Mouse (Mus musculus): ENCODE measurements at regions not wholly inside any gene's neighbourhood (a gene's known extent, or its start where the extent isn't known, plus 50 kb on each side); places are given as distances from the start of the nearest gene placed in this dataset.

DNA sequence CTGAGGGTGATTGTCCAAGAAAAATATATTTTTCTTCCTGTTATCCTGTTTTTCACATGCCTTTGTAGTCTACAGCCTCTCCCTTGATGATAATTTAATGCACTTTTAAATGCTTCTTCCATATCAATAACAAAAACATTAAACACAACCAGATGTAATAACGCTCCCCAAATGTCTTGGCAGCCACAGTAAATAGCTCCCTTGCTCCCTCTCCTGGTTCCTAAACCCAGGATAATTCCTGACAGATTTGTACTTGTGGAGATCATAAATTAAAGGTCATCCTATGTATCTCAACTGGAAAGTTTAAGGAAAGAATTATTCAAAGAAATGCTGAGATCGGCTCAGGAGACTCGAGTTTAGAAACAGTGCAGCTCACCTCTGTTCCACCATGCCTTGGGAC lies 306.6 kb downstream of the Arl4a start:
- no peak for DNase-seq (ENCODE audit: extremely low spot score, low read depth, low spot score)

DNA sequence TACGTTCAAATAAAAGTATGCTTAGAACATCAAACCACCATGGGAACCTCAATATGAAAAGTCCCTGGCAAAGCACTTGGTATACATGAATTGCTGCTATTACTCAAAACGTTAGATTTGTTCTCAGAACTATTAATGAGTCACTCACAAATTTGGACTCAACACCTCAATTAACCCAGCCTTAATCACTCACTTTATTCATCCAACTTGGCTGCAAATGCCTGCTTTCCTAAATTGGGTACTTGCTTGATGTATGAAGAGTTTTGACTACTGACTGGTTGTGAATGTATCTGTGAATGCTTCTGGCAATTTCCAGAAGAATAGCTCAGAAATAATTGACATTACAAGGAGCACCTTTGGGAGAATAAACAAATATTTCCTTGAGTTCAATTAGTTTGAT lies 308.6 kb downstream of the Arl4a start:
- DNase-seq (ENCODE audit: extremely low spot score, low read depth, low spot score), result no peak

DNA sequence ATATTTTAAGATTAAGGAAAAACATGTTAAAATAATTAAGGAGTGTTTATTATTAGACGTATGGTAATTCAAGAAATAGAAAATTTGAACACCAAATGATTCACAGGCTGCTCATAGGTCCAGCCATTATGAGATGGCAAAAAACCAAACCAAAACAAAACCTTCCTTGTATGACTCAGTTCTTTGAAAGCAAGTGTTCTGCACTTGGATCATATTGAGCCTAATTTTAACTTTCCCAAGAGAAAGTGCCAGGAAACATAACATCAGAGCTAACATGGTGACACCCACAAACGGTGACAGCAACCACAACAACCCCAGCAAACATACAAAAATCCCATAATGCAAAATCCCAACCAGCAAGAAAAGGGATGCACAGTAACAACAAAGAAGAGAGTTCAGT lies 313.7 kb downstream of the Arl4a start:
- DNase-seq (ENCODE audit: extremely low spot score, low read depth, low spot score), result no peak

DNA sequence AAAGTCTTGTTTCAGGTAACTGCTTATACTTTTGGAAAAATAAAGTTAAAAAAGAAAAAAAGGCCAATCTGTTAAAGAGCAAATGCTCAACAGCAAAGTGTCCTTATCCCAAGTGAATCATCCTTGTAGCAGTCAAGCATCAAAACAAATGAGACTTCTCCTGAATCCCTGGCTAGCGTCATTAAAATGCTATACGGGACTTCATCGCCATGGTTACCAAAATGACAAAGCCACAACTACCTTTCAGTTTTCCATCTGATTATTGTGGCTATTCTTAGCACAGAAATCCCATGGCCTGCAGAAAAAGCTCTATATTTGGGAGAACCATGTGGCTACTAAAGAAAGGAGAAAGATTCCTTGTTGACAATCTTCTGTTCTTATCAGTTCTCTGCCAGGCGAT lies 322.7 kb downstream of the Arl4a start:
- no peak for DNase-seq (ENCODE audit: extremely low spot score, low read depth, low spot score)

DNA sequence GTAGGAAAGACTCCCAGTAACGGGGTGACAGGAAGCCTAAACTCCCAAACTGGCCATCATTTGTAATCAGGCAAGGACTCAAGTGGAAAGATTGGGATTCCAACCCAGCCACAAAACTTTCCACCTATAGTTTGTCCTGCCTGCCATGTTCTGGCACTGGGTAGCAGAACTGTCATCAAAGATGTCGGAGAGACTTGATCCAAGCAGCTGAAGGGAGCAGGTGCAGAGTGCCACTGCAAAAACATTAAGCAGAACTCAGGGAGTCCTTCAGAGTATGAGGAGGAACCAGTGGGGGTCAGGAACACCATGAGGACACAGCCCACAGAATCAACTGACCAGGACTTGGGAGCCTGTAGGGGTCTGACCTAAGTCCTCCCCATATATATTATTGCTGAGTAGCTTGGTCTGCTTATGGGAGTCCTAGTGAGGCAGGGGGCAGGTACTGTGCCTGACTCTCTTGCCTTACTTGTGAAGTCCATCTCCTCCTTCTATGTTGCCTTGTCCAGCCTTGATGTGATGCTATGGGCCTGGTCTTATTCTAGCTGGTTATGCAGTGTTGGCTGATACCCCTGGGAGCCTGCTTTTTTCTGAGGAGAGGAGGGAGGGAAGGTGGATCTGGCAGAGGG lies 323.5 kb downstream of the Arl4a start:
- DNase-seq (ENCODE audit: extremely low spot score, low read depth, low spot score), result no peak

DNA sequence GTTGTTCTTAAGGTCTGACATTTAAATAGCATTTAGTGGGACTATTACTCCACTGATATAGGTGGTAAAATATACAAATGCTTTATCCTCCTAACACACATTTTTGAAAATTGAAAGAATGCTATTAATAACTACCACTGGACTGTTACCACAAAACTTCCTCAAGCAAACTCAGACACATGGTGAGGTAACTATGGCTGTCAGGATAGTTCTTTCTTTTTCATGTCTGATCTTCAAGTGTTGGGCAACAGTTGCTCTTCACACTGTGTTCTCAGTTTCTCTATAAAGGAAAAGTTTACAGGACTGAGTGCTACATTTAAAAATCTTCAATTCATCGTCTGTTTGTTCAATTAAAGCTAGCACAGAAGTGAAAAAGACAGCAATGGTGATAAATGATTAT lies 326.0 kb downstream of the Arl4a start:
- no peak for DNase-seq (ENCODE audit: extremely low spot score, low read depth, low spot score)

DNA sequence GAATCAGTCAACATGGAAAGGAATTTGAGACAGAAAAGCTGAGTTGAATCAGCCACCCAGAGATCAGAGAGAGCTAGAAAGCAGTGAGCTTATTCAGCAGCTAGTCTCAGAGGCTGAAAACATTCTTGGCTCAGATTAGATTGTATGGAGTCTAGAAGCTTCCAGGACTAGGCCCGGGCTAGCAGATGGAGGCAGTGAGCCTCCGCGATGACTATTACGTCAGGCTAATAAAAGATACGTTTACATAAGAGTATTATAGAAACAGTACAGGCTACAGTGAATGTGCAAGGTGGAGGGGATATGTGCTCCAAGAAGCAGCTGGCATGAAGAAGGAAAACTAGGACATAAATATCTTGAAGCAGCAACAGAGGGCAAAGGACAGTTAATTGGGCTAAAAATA lies 328.0 kb downstream of the Arl4a start:
- no peak for DNase-seq (ENCODE audit: extremely low spot score, low read depth, low spot score)

DNA sequence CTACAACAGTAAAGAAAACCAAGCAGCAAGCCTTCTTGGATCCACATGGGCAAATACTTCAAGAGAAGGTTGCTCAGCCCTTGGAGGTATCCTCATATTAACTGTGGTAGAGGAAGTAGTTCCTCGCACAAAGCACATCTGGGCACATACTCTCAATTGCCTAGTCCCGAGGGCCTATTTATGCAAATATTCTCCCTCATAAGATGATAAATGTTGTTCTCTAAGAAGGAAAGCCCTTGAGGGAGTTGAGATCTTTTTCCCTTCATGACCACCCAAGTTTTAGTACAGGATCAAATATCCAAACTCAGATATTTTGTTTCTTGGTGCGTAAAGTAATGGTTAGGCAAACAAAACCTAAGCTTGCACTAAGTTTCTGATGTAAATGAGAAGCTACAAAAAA lies 340.6 kb downstream of the Arl4a start:
- DNase-seq (ENCODE audit: extremely low spot score, low read depth, low spot score), result no peak

DNA sequence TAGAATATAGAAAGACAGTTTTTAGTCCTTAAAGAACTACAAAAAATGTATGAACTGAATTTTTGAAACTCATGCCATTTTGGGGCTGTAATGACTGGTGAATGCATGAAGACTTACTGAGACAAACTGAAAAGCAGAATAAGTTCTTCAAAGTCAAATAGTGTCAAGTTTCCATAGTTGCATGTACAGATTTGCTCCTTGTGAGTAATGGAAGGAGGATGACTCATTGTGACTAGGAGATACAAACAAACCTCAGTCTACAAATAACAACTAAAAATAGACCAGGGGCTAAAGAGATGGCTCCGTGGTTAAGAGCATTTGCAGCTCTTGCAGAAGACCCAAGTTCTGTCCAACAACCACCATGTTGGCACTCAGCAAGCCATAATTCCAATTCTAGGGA lies 342.5 kb downstream of the Arl4a start:
- no peak for DNase-seq (ENCODE audit: extremely low spot score, low read depth, low spot score)

DNA sequence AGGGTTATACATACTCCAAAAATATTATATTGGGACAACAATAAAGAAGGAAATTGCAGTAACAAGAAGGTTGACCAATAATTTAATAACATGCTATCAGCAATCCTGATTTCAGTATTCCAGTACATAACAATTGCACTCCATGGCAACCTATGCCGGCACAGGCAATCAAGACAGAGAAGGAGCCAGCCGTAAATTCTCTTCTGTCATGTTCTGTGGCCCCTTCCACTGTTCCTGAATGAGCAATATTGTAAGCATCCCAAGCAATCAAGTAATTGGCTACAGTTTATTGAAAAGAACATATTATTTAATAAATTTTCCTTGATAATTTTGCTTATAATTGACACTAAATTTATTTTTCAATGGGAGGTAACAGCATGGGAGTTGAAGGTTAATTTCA lies 345.8 kb downstream of the Arl4a start:
- no peak for DNase-seq (ENCODE audit: extremely low spot score, low read depth, low spot score)

DNA sequence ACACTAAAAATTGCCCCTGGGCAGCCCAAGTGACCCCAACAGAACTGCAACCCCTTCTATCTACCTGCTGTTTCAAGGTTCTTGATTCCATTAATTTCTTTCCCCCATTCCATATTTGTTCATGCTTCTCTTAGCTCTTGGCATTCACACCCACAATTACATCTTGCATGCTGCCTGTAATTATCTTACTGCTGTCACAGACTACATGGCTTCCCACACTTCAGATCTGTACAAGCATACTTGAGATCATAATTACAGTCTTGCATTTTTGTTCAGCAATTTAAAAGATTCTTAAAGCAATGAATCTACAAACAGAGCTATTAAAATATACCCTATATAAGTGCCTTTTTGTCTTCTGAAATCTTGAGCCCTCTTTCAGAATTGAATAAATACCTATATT lies 352.4 kb downstream of the Arl4a start:
- DNase-seq (ENCODE audit: extremely low spot score, low read depth, low spot score), result no peak

DNA sequence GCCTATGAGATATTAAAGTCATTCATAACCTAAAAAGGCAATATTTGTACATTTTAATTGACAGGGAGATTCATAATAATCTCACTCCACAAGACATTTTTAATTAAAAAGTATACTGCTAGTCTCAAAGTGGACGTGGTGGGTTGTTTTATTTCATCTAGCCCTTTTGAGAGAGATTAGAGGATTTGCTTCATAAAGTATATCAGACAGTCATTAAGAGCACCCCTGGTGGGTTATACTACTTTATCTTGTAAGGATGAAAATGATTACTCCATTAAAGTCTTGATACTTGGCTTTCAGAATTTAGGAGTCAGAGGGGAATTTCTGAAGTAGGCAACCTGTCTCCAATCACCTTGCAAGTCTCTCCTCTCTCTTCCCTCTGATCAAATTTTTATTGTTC lies 355.7 kb downstream of the Arl4a start:
- no peak for DNase-seq (ENCODE audit: extremely low spot score, low read depth, low spot score)

DNA sequence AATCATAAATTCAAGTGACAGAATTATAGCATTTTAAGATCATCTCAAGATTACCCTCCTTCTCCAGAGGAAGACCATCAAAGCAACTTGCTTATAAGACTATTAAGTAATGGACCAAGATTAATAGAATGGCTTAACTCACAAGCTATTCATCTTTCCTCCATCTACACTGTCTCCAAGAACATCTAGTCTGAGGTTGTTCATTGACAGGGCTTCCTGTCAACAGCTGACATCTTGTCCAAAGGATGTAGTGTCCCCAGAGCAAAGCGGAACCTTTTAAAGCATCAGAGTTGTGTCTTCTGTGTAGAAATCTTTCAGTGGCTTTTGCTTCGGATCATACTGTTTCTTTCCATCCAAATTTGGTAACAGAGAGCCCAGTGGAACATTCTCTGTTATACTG lies 362.2 kb downstream of the Arl4a start:
- no peak for DNase-seq (ENCODE audit: extremely low spot score, low read depth, low spot score)

DNA sequence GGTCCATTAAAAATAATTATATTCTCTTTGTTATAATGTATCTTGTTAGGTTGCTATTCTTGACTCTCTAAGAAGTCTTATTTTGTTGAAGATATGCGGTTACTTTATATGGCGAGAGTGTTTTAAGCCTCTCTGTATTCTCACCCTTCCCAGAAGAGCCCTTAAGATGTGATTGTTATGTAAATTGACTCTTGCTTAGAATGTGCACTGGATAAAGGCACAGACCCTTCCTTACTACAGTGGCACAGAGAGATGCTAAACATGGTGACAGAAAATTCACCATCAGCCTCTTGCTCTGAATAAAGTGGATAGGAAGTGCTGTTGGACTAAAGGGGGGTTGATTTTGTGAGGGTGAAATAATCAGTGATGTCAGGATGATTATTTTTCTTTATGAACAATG lies 370.1 kb downstream of the Arl4a start:
- no peak for DNase-seq (ENCODE audit: extremely low spot score, low read depth, low spot score)

DNA sequence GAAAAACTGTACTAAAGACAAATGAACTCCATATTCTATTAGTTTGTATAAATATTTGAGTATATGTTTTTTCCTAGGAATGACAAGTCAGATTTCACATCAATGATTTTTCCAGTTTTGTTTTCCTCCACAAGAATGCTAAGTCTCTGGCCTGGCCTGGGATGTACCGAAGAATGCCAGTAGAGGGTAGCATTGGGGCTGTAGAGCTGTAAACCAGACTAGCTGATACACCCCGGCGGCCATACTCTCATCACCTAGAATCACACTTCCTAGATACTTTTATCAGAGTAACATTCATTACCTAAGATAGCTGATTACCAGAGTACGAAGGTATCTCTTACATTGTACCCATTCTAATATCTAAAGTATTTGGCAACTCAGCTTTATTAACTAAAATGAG lies 372.4 kb downstream of the Arl4a start:
- peak; percentile 26 for DNase-seq (ENCODE audit: extremely low spot score, low read depth, low spot score)

DNA sequence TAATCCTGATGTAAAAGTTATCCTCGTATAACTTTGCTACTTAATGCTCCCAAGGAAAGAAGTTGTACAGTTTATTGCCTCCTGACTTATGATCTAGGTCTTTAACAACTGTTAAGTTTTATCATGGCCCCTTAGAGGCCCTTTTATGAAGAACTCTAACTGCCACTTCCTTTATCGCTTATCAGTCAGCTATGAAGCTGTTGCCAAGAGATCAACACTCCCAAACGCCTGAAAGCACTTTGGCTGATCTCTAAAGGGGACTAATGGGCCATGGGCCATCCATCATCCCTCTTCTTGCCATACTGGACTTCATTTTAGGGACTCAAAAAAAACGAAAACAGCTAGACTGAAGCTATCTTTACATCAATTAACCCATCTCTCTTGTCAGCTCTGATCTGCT lies 377.4 kb downstream of the Arl4a start:
- no peak for DNase-seq (ENCODE audit: extremely low spot score, low read depth, low spot score)

DNA sequence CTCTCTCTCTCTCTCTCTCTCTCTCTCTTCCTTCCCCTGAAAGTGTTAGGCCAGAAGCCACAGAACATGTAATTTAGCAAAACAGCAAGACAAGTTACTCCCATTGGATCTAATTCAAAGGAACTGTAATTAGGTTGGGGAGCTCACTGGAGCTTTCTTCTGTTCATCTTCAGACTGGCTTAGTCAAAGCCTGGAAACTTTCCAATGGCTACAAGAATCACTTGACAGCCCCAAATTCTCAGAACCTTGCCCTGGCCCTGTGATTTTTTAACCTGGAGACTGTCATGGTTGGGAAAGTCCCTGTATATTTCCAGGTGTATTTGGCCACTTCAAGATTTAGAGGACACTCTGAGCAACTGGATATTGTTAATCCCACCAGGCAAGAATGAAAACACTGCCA lies 381.2 kb downstream of the Arl4a start:
- DNase-seq (ENCODE audit: extremely low spot score, low read depth, low spot score), result no peak

DNA sequence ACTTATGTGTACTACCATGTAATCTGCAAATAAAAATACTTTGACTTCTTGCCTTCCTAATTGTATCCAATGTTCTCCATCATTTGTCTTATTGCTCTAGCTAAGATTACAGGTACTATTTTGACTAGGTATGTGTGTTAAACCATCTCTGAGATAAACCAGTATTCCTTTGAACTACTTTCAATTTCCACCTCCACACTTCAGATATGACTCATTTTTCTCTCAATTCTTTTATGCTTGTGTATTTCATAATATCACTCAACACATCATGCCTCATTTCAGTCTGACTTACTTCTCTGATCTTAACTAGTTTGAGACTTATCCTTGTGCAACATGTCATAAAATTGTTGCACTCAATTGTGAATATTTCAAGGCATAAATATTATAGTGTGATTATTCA lies 388.9 kb downstream of the Arl4a start:
- DNase-seq (ENCODE audit: extremely low spot score, low read depth, low spot score), result no peak

DNA sequence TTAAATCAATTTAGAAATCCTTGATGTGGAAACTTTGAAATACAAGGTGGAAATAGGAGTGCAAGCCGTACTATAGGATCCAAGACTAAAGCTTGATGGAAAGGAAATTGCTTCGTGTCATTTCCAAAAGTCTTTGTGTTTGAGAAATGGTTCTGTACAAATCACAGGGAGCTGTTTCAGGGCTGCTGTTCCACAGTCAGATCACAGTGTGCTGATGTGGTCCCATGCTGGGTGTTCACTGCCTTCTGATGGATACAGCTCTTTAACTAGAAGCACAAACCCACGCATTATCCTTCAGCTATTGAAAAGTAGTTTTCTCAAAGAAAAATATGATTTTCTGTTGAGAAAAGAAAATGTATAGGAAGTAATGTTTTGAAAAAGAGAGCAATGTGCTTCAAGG lies 391.3 kb downstream of the Arl4a start:
- DNase-seq (ENCODE audit: extremely low spot score, low read depth, low spot score), result no peak

DNA sequence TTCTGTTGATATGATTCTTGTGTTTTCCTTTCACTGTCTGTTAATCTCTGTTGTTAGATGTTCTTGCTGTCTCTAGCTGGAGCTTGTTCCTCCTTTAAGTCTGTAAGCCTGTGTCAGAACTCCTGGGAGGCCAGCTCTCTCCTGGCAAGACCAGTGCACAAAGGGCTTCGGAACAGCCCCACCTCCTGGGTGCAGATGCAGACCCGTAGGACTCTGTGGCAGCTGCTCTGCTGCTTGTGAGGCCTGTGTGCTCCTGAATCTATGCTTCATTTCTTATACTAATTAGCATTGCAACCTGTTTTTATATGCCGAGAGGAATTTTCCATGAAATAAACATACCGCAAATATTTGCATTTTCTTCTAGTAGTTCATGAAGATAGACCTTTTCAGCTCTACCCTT lies 392.2 kb downstream of the Arl4a start:
- no peak for DNase-seq (ENCODE audit: extremely low spot score, low read depth, low spot score)

DNA sequence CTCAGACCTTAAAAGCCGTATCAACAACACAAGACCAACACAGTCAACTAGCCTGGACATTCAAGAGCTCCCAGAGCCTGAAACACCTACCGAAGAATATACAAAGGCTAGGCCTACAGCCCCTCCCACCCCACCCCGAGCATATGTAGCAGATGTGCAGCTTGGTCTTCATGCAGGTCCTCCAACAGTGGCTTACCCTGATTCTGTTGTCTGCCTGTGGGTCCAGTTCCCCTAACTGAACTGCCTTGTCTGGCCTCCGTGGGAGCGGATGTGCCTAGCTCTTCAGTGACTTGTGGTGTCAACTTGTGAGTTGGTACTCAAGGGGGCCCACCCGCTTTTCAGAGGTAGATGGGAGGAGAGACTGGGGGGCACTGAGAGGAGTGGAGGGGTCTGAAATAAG lies 398.6 kb downstream of the Arl4a start:
- no peak for DNase-seq (ENCODE audit: extremely low spot score, low read depth, low spot score)

DNA sequence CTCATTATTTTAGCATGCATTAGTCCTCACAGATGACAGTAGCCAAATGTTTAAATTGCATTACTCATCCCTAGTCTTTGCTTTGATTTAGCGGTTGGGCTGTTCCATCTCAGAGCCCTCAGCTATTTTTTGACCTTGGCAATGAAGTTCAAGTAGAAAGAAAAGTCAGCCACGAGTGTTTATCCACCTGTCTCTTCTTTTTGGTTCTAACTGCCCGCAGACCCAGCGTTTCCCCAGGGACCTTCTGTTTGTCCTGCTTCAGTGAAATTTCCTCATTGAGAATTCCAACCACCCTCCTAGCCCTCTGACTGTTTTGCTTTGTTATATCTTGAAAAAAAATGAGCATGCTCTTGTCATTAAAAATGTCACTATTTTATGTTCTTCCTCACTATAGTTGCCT lies 403.5 kb downstream of the Arl4a start:
- DNase-seq (ENCODE audit: extremely low spot score, low read depth, low spot score), result no peak

DNA sequence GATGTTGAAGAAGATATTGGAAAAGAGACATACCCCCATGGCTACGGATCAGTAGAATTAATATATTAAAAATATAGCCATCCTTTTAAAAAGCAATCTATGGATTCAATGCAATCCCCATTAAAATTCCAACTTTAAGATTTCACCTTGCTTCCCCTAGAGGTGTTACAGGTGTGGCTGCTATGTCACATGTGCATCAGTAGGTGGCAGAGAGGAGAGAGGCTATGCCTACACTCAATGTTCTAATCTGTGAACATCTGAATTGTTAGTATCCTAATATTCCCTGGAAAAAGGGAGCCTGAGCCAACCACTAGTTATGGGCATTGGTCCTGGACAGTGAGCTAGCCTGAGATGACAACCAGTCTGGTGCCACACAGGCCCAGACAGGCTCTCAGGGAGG lies 416.6 kb downstream of the Arl4a start:
- no peak for DNase-seq (ENCODE audit: extremely low spot score, low read depth, low spot score)

DNA sequence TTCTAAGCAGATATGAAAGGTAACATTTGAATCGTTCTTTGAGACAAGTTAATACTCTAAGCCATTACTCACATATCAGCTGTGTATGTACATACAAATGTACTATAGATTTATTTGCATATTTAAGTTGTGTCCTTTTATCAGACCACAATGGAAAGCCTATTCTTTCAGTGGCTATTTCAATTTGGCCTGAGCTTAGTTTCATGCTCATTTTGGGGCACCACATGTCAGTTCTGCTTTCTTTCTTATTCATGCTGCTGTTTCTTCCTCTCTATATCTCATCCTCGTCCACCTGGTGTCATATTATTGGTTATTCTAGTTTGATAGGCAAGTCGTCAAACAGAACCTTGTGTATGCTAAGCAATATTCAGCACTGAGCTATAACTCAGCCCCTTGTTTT lies 432.5 kb downstream of the Arl4a start:
- DNase-seq (ENCODE audit: extremely low spot score, low read depth, low spot score), result no peak

Measured in hindlimb bud, embryonic 11.5 days (tissue).